In the genomic region with DNA sequence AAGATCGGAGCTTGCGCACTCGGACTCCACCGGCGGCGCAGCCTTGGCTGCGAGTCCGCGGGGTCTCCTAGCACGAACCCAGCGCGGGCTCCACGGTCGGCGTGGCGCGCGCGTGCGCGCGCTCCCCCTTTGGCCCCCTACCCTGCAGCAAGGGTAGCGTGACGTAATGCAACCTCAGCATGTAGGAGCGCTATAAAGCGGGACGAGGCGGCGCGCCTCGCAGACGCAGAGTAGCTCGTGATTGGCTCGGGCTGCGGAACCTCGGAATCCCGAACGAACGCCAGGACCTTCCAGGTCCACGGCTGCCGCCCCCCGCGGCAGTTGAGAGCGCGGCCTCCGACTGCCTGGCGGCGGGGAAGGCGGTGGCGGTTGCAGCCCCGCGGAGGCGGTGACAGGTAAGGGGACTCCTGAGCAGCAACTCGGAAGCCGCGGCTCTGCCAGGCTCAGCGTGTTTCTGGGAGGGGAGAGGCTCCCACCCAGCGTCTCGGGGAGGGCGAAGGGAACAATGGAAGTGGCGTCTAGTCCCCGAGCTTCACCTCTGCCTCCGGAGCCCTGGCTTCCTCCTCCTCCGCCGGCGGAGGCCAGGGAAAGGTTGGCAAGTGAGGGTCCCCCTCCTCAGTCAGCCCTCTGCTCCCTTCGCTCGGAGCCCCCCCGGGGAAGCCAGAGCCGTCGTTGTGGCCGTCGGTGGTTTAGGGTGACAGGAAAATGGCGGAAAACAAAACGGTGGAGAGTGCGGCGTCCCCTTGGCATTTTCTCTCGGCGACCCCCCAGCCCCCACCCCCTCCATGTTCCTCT, we compare ENCODE assay signal across 8 mouse cellular contexts. TPM values are rescaled to one million over a fixed set of nuclear protein-coding genes. Genes with fewer than 3 reads are reported as not detected.
DNase-seq lines count a peak whose midpoint lies in the region; ATAC-seq and TF ChIP-seq lines count a peak whose summit lies in the region.

Gene Zfp711, plus strand, starts transcription at position 16 of the 795 bp plus-strand sequence.

- WGBS in spleen, adult 2 months, result 28% methylated on average over 78 of the region's 79 CpGs
- WGBS in forebrain, embryonic 10.5 days, result 16% methylated on average over 73 of the region's 79 CpGs
- WGBS in liver, postnatal 0 days (ENCODE audit: insufficient replicate concordance), result 12% methylated on average over 40 of the region's 79 CpGs

- H3K9me3 ChIP-seq in forebrain, embryonic 10.5 days, result no peaks in the 10 kb centered on the region; the same call in 1 of the 2 replicates
- H3K9me3 ChIP-seq in liver, postnatal 0 days (ENCODE audit: low read length), result no peaks in the 10 kb centered on the region

- H3K27me3 ChIP-seq in spleen, adult 2 months (ENCODE audit: control insufficient read depth, insufficient read depth, low read length), result no peaks in the 10 kb centered on the region
- no peaks in the 10 kb centered on the region for H3K27me3 ChIP-seq in forebrain, embryonic 10.5 days (ENCODE audit: poor library complexity, severe bottlenecking)
- H3K27me3 ChIP-seq in liver, postnatal 0 days (ENCODE audit: insufficient read depth, low read length), result peaks cover 7% of the 10 kb centered on the region; the same call in 1 of the 2 replicates

- H3K36me3 ChIP-seq in spleen, adult 2 months (ENCODE audit: control insufficient read depth, insufficient read depth, low read length), result no peaks in the 10 kb centered on the region
- no peaks in the 10 kb centered on the region for H3K36me3 ChIP-seq in forebrain, embryonic 10.5 days (replicated peaks)
- H3K36me3 ChIP-seq in liver, postnatal 0 days (replicated peaks; ENCODE audit: insufficient read depth, low read length), result no peaks in the 10 kb centered on the region

- H3K9ac ChIP-seq in liver, postnatal 0 days (replicated peaks), result no peak within 1 kb of the TSS

- no peak for DNase-seq in spleen, adult 2 months (ENCODE audit: low read depth in 1 of 2, low spot score in 2 of 2)
- no peak for DNase-seq in spleen, postnatal 36 days (ENCODE audit: low spot score in 2 of 2)
- peak; percentile 78 for DNase-seq in forebrain, embryonic 10.5 days (ENCODE audit: extremely low spot score, low spot score)
- peak; percentile 13 for DNase-seq in heart, postnatal 25 days (ENCODE audit: low spot score)
- peak; percentile 66 to 67 for DNase-seq in layer of hippocampus, adult 18-20 months (ENCODE audit: low spot score in 2 of 2)
- peak; percentile 31 for DNase-seq in liver, postnatal 0 days
- peak; percentile 20 for DNase-seq in ovary, postnatal 10 days (ENCODE audit: low spot score)
- DNase-seq in urinary bladder, postnatal 25 days (ENCODE audit: low spot score), result peak; percentile 8

- peak within 1 kb of the TSS; percentile 27; the same call in 1 of the 2 replicates for H3K4me3 ChIP-seq in spleen, adult 2 months (ENCODE audit: extremely low read depth, insufficient read depth, insufficient read length)
- peak within 1 kb of the TSS; percentile 69 for H3K4me3 ChIP-seq in forebrain, embryonic 10.5 days
- peak within 1 kb of the TSS; percentile 47 for H3K4me3 ChIP-seq in liver, postnatal 0 days (ENCODE audit: low read depth, low read length)

- H3K4me1 ChIP-seq in spleen, adult 2 months (ENCODE audit: control insufficient read depth, insufficient read depth, insufficient read length), result no peaks in the 10 kb centered on the region
- no peaks in the 10 kb centered on the region for H3K4me1 ChIP-seq in forebrain, embryonic 10.5 days
- no peaks in the 10 kb centered on the region; the same call in 1 of the 2 replicates for H3K4me1 ChIP-seq in liver, postnatal 0 days (ENCODE audit: insufficient read depth)

- no peak for TF ChIP-seq CTCF in spleen, adult 2 months (IDR thresholded peaks at IDR 0.05; ENCODE audit: extremely low read depth, insufficient read depth, insufficient read length, insufficient replicate concordance)
- TF ChIP-seq CTCF in liver, postnatal 0 days (IDR thresholded peaks at IDR 0.05; ENCODE audit: low read depth), result no peak

- intact Hi-C loops in heart, postnatal 25 days (cut with DNase I), result no loop called here

- no peak for TF ChIP-seq EP300 in liver, postnatal 0 days (IDR thresholded peaks at IDR 0.05; ENCODE audit: low read depth)

- ATAC-seq in liver, postnatal 0 days, result peak; percentile 68

- H3K4me2 ChIP-seq in liver, postnatal 0 days (ENCODE audit: low read depth, low read length), result peak within 1 kb of the TSS; percentile 75

- no peak within 1 kb of the TSS for H3K27ac ChIP-seq in spleen, adult 2 months (ENCODE audit: insufficient read depth, low read length)
- H3K27ac ChIP-seq in forebrain, embryonic 10.5 days, result peak within 1 kb of the TSS; percentile 89
- no peak within 1 kb of the TSS for H3K27ac ChIP-seq in liver, postnatal 0 days (ENCODE audit: low read depth)

- TF ChIP-seq POLR2A in spleen, adult 2 months (IDR thresholded peaks at IDR 0.05; ENCODE audit: low read depth, low read length), result no peak

RNA-seq across cellular contexts. Expression of gene Zfp711, which starts in this region (rescaled TPM):
- not detected in 2 replicates for polyA plus RNA-seq in spleen, adult 2 months (2012; rRNA removed)
- polyA plus RNA-seq in forebrain, embryonic 10.5 days (2016; fragmentation: Nextera tagmentation; extraction: Ambion mirVana), result 15.5 and 16.7 TPM in 2 replicates
- total RNA-seq in heart, postnatal 25 days (2021), result under 1 TPM; 0.64 to 0.78 TPM
- 1 to 10 TPM; 7.7 to 8.2 TPM for total RNA-seq in layer of hippocampus, adult 18-20 months (2021)
- polyA plus RNA-seq in liver, postnatal 0 days (2015; fragmentation: Nextera tagmentation; extraction: Ambion mirVana), result 0.27 and 0.51 TPM in 2 replicates

Comparison
In these comparisons a context has a peak if more than half of its experiments do, and no peak if none do; other contexts are left out.
1. RNA of gene Zfp711 (total RNA-seq): 7.7 to 8.2 TPM in layer of hippocampus, adult 18-20 months; 0.64 to 0.78 TPM in heart, postnatal 25 days; every median in the first group is over 4 times any median in the second.
2. RNA of gene Zfp711 (polyA plus RNA-seq): 15.5 to 16.7 TPM in forebrain, embryonic 10.5 days; 0.27 to 0.51 TPM in liver, postnatal 0 days and not detected in spleen, adult 2 months; every median in the first group is over 10 times any median in the second.
3. Peak in DNase-seq in heart, postnatal 25 days; RNA of the gene not detected or under 1 TPM.
4. Peak in DNase-seq, ATAC-seq, H3K4me3 ChIP-seq and H3K4me2 ChIP-seq in liver, postnatal 0 days; RNA of the gene not detected or under 1 TPM.
5. DNase-seq: peak in forebrain, embryonic 10.5 days (single experiment), layer of hippocampus, adult 18-20 months (2 of 2), ovary, postnatal 10 days (single experiment) and urinary bladder, postnatal 25 days (single experiment); none in spleen, adult 2 months (0 of 2) and spleen, postnatal 36 days (0 of 2).
6. Peak in every context shown above with its lines, with median percentiles within 50 percentile points of each other: H3K4me3 ChIP-seq.